Mouse (Mus musculus) frontal cortex, postnatal 25 days (tissue): ENCODE results near the gene Gm10409.
"Not testable (repeated sequence)": the region's sequence is repeated elsewhere in the genome, so short reads cannot be mapped to it uniquely, and the experiment has no call there.

Experiments used
- DNase-seq, 2 experiments: peaks; one replicate each; pipeline ENCODE4 v3.0.0; 2022; ENCODE audit warnings: low spot score in 2 of 2

Gm10409 gene

DNA sequence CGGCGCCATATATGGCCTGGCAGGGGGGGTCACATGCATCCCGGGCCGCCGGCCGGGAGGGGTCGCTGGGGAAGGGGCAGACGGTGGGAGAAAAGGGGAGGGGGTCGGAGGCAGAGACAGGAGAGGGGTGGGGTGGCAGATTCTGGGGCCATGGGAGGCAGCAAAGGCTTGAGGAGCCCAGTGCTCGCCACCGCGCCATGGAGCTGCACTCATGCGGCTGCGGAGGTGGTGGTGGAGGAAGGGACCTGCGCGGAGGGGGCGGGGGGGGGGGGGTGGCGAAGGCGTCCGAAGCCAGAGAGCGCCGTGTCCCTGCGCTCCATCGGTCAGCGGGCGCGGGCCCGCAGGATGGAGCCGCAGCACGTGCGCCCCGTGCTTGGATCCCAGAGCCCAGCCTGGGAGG lies at the start of gene Gm10409:
TSS of gene Gm10409 (plus strand) at position 301 of the 400 bp plus-strand sequence.
- DNase-seq: not testable (repeated sequence)

DNA sequence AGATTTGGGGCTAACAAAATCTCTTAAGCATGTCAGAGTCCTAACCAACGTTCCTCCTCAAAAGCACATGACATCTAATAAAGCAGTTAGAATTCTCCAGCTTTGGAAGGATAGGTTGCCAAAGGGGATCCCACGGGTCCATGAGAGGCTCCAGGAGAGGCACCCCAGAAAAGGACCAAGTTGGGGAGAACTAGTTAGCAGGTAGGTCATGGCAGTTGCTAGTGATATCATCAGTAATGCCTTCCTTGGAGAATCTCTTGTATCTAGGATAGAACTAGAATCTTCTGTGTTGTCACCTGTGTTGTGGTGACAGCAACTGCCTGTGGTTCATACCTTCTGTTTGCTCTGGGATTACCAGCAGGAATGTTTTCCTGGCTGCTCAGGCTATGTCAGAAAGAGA lies 17.6 kb upstream of the Gm10409 start, which contains the start of gene Gm10413:
TSS of gene Gm10413 (plus strand) at position 301 of the 400 bp plus-strand sequence.
- DNase-seq: not testable (repeated sequence)

DNA sequence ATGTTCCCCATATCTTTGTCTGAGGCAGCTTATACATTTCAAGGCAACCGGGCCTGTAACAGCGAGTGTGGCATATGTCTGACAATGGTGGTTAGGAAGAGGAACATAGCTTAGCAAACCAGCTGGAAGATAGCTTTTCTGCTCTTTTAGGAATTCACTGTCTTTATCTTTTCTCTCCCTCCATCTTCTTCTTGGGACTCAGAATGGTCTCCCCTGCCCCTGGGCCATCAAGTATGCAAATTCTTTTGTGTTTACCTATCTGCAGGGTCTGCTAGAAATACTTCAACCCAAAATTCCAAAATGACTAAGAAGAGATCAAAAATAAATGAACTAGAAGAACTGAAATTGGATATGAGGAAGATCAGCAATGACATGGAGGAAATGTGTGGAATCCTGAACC lies 15.4 kb downstream of the Gm10409 start, which contains the start of gene Gm3005:
TSS of gene Gm3005 (plus strand) at position 301 of the 400 bp plus-strand sequence.
- DNase-seq: not testable (repeated sequence)

DNA sequence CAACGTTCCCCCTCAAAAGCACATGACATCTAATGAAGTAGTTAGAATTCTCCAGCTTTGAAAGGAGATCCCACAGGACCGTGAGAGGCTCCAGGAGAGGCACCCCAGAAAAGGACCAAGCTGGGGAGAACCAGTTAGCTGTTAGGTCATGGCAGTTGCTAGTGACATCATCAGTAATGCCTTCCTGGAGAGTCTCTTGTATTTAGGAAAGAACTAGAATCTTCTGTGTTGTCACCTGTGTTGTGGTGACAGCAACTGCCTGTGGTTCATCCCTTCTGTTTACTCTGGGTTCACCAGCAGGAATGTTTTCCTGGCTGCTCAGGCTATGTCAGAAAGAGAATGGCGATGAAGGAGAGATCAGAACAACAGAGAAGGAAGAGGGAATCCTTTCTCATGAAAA lies 36.7 kb downstream of the Gm10409 start, which contains the start of gene Gm10408:
TSS of gene Gm10408 (plus strand) at position 301 of the 400 bp plus-strand sequence.
- not testable (repeated sequence) for DNase-seq
